Mouse (Mus musculus) CH12.LX (cell line): ENCODE data around the gene Ptprm.

Experiments used
- CTCF ChIP-seq, 2 experiments: IDR thresholded peaks in 1 of 2; conservative IDR thresholded peaks in 1 of 2; 2 replicates each; pipeline ENCODE4 v1.5.1; 2011 to 2012; ENCODE audit warnings: low read depth in 2 of 2, low read length in 2 of 2, improper control_type of control experiment in 1 of 2, inconsistent platforms in 1 of 2, mild to moderate bottlenecking in 1 of 2, moderate library complexity in 1 of 2
- E2F4 ChIP-seq: IDR thresholded peaks from 2 replicates; pipeline ENCODE4 v1.6.1; 2011; ENCODE audit warnings: low read depth, low read length, improper control_type of control experiment; ENCODE audit not compliant: insufficient replicate concordance
- EP300 ChIP-seq: IDR thresholded peaks from 2 replicates; pipeline ENCODE4 v1.6.1; 2011; ENCODE audit warnings: low read length, improper control_type of control experiment
- MAX ChIP-seq: IDR thresholded peaks from 2 replicates; pipeline ENCODE4 v1.6.1; 2011; ENCODE audit warnings: low read length, improper control_type of control experiment
- MEF2A ChIP-seq: IDR thresholded peaks from 2 replicates; pipeline ENCODE4 v1.6.1; 2014; ENCODE audit warnings: low read depth, mild to moderate bottlenecking, inconsistent platforms, low read length, improper control_type of control experiment, borderline replicate concordance
- NELFE ChIP-seq: IDR thresholded peaks from 2 replicates; pipeline ENCODE4 v1.6.1; 2011; ENCODE audit warnings: low read depth, low read length, improper control_type of control experiment
- POLR2A ChIP-seq: IDR thresholded peaks from 2 replicates; pipeline ENCODE4 v1.6.1; 2011; ENCODE audit warnings: low read depth, mild to moderate bottlenecking, improper control_type of control experiment, low read length
- RCOR1 ChIP-seq: conservative IDR thresholded peaks from 2 replicates; pipeline ENCODE4 v1.6.1; 2012; ENCODE audit warnings: low read depth, mild to moderate bottlenecking, inconsistent platforms, low read length, improper control_type of control experiment
- USF2 ChIP-seq: conservative IDR thresholded peaks from 2 replicates; pipeline ENCODE4 v1.6.1; 2011; ENCODE audit warnings: low read depth, low read length, improper control_type of control experiment
- ZMIZ1 ChIP-seq: IDR thresholded peaks from 2 replicates; pipeline ENCODE4 v1.6.1; 2012; ENCODE audit warnings: low read depth, mild to moderate bottlenecking, inconsistent platforms, low read length, improper control_type of control experiment

DNA sequence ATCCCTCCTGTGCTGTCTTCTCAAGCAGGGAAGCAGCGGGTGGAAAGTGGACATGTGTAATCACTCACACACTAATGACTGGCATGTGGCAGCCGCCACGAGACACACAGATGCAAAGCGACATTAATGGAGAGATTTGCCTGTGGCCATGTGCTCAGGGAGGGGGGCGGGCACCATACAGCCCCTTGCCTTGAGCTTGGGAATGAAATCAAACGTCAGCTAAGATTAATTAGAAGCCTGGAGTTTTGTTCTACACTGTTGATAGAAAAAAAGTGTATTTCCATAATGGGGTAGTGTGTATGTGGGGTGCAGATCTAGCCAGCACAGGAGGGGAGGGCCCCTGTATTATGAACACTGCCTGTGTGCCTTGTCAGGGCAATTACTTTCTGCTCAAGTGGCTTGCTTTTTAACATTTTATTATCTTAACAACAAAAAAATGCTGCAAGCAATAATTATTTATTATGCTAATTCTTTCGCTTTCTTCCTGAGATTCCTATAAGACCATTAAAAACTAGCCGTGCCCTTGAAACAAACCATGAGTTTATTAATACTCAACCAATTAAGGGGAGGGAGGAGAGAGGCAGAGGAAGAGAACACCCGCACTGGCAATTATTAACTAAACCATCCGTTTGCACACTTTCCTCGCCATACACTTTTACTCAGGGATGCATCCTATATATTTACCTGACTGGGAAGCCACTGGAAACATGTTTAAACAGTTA lies 30.3 kb downstream of the Ptprm start:
- TF ChIP-seq EP300 (no peak), RCOR1 (no peak), MEF2A (no peak), MAX (no peak), CTCF (conservative IDR thresholded peaks at IDR 0.05 in 1 of 2, IDR thresholded peaks at IDR 0.05 in 1 of 2; ENCODE audit: low read depth in 2 of 2, low read length in 2 of 2) (no peak), POLR2A (no peak), NELFE (no peak), E2F4 (no peak), USF2 (no peak), ZMIZ1 (no peak)
